Mouse (Mus musculus): ENCODE data around the gene 4931429L15Rik.
A peak's percentile ranks its signal among the peaks of the same experiment; 100 is the strongest.

The 4931429L15Rik gene

GRCm38 (mm10) chr9:46327706-46328571 is 8.2 kb upstream of the 4931429L15Rik start:
- no peak for DNase-seq (ENCODE audit: low spot score)

GRCm38 (mm10) chr9:46326694-46327405 is 7.1 kb upstream of the 4931429L15Rik start:
- no peak for DNase-seq (ENCODE audit: low spot score)

- DNase-seq (ENCODE audit: low spot score), result no peak
Observed at GRCm38 (mm10) chr9:46320461-46320860, 675 bp upstream of the 4931429L15Rik start.

- DNase-seq (ENCODE audit: low spot score), result no peak
Observed at GRCm38 (mm10) chr9:46317957-46318356, 1.8 kb downstream of the 4931429L15Rik start.

GRCm38 (mm10) chr9:46316909-46317308 is 2.9 kb downstream of the 4931429L15Rik start:
- peak; percentile 32 for DNase-seq (ENCODE audit: low spot score)

- DNase-seq (ENCODE audit: low spot score), result no peak
Observed at GRCm38 (mm10) chr9:46316388-46316787, 3.4 kb downstream of the 4931429L15Rik start.

- DNase-seq (ENCODE audit: low spot score), result no peak
Observed at GRCm38 (mm10) chr9:46315807-46316365, 3.9 kb downstream of the 4931429L15Rik start.

- DNase-seq (ENCODE audit: low spot score), result peak; percentile 58
Observed at GRCm38 (mm10) chr9:46314921-46315320, 4.9 kb downstream of the 4931429L15Rik start.

GRCm38 (mm10) chr9:46314507-46314906 is 5.3 kb downstream of the 4931429L15Rik start:
- DNase-seq (ENCODE audit: low spot score), result peak; percentile 86

GRCm38 (mm10) chr9:46309121-46309520 is 10.7 kb downstream of the 4931429L15Rik start:
- DNase-seq (ENCODE audit: low spot score), result peak; percentile 14

GRCm38 (mm10) chr9:46302142-46302541 is 17.6 kb downstream of the 4931429L15Rik start:
- peak; percentile 69 for DNase-seq (ENCODE audit: low spot score)

GRCm38 (mm10) chr9:46298381-46298780 is 21.4 kb downstream of the 4931429L15Rik start:
- no peak for DNase-seq (ENCODE audit: low spot score)

GRCm38 (mm10) chr9:46282631-46283436 is 37.0 kb downstream of the 4931429L15Rik start, which contains the start of gene Bud13:
TSS of gene Bud13 (plus strand) at chr9:46283008.
- peak; percentile 92 for DNase-seq (ENCODE audit: low spot score)

- DNase-seq (ENCODE audit: low spot score), result no peak
Observed at GRCm38 (mm10) chr9:46274494-46274893, 45.3 kb downstream of the 4931429L15Rik start.

- peak; percentile 92 for DNase-seq (ENCODE audit: low spot score)
Observed at GRCm38 (mm10) chr9:46272677-46273454, 46.9 kb downstream of the 4931429L15Rik start, which contains the start of gene Zpr1. TSS of gene Zpr1 (plus strand) at chr9:46273064.

GRCm38 (mm10) chr9:46272070-46272469 is 47.7 kb downstream of the 4931429L15Rik start:
- DNase-seq (ENCODE audit: low spot score), result no peak

GRCm38 (mm10) chr9:46270782-46271181 is 49.0 kb downstream of the 4931429L15Rik start:
- no peak for DNase-seq (ENCODE audit: low spot score)

- no peak for DNase-seq (ENCODE audit: low spot score)
Observed at GRCm38 (mm10) chr9:46269125-46269524, 50.7 kb downstream of the 4931429L15Rik start.

- no peak for DNase-seq (ENCODE audit: low spot score)
Observed at GRCm38 (mm10) chr9:46268343-46268873, 51.4 kb downstream of the 4931429L15Rik start, which contains the start of gene Apoa5. TSS of gene Apoa5 (plus strand) at chr9:46268633.

- DNase-seq (ENCODE audit: low spot score), result no peak
Observed at GRCm38 (mm10) chr9:46261131-46261530, 58.7 kb downstream of the 4931429L15Rik start.

Measured in MN1 (cell line).